Mouse (Mus musculus): ENCODE data around the gene Tmem9b. TPM values are rescaled to one million over a fixed set of nuclear protein-coding genes. Genes with fewer than 3 reads are reported as not detected.

The Tmem9b gene
- polyA plus RNA-seq, 1 experiment from 2014 or later: 28.1 TPM

Other genes with a start within 250 kb of the Tmem9b start
- 0.01 and 0.04 TPM in 2 replicates for gene Trim66, start 244.7 kb downstream of the Tmem9b start, polyA plus RNA-seq (2015; fragmentation: Nextera tagmentation; extraction: Ambion mirVana)
- 55.4 and 62.1 TPM in 2 replicates for gene Rpl27a, start 233.7 kb downstream of the Tmem9b start, polyA plus RNA-seq (2015; fragmentation: Nextera tagmentation; extraction: Ambion mirVana)
- gene St5, start 49.3 kb downstream of the Tmem9b start, polyA plus RNA-seq (2015; fragmentation: Nextera tagmentation; extraction: Ambion mirVana): 23.0 and 29.6 TPM in 2 replicates
- 28.9 and 29.6 TPM in 2 replicates for gene Akip1, start 49.2 kb downstream of the Tmem9b start, polyA plus RNA-seq (2015; fragmentation: Nextera tagmentation; extraction: Ambion mirVana)
- 0.07 TPM in 1 of 2 replicates, not detected in the other for gene BC051019, start 29.0 kb downstream of the Tmem9b start, polyA plus RNA-seq (2015; fragmentation: Nextera tagmentation; extraction: Ambion mirVana)
- not detected in 2 replicates for gene Ascl3, start 21.1 kb downstream of the Tmem9b start, polyA plus RNA-seq (2015; fragmentation: Nextera tagmentation; extraction: Ambion mirVana)
- 0.09 and 0.22 TPM in 2 replicates for gene Nrip3, start 29.1 kb upstream of the Tmem9b start, polyA plus RNA-seq (2015; fragmentation: Nextera tagmentation; extraction: Ambion mirVana)
- gene Scube2, start 112.8 kb upstream of the Tmem9b start, polyA plus RNA-seq (2015; fragmentation: Nextera tagmentation; extraction: Ambion mirVana): 0.09 and 0.12 TPM in 2 replicates
- 5.9 and 7.0 TPM in 2 replicates for gene Dennd5a, start 207.6 kb upstream of the Tmem9b start, polyA plus RNA-seq (2015; fragmentation: Nextera tagmentation; extraction: Ambion mirVana)
- gene Tmem41b, start 234.1 kb upstream of the Tmem9b start, polyA plus RNA-seq (2015; fragmentation: Nextera tagmentation; extraction: Ambion mirVana): 25.0 and 26.4 TPM in 2 replicates

Data from liver, embryonic 16.5 days (tissue).